Mouse (Mus musculus) testis, adult 2 months (tissue): ENCODE measurements at regions not wholly inside any gene's neighbourhood (a gene's known extent, or its start where the extent isn't known, plus 50 kb on each side); places are given as distances from the start of the nearest gene placed in this dataset.

Source experiments
- CTCF ChIP-seq: fragments of 200-500 bp; IDR thresholded peaks from 2 replicates; pipeline ENCODE4 v1.5.1; 2012; ENCODE audit warnings: low read depth, mild to moderate bottlenecking, inconsistent platforms, low read length, moderate library complexity; ENCODE audit not compliant: control insufficient read depth, insufficient read depth, insufficient replicate concordance
- POLR2A ChIP-seq: fragments of 200-500 bp; IDR thresholded peaks from 2 replicates; pipeline ENCODE4 v1.6.1; 2012; ENCODE audit warnings: low read depth, mild to moderate bottlenecking, inconsistent platforms, low read length, moderate library complexity; ENCODE audit not compliant: control insufficient read depth

GRCm38 (mm10) chr6:67139012-67139375 lies 99.0 kb upstream of the Serbp1 start:
- TF ChIP-seq CTCF (no peak), POLR2A (no peak)
